Mouse (Mus musculus) layer of hippocampus, postnatal 10 days (tissue): ENCODE data around the gene Plppr1. TPM values are rescaled to one million over a fixed set of nuclear protein-coding genes. Genes with fewer than 3 reads are reported as not detected.

ENCODE experiments used
- DNase-seq, 2 experiments: peaks; one replicate each; pipeline ENCODE4 v3.0.0; 2021; ENCODE audit warnings: low spot score in 2 of 2
- total RNA-seq, 2 experiments: library from RNA; stranded (reverse); gene quantifications; 2 replicates each; pipeline ENCODE4 v1.2.3; 2021

The Plppr1 gene
- total RNA-seq, 2 experiments from 2014 or later, result 36.6 to 38.4 TPM

DNA sequence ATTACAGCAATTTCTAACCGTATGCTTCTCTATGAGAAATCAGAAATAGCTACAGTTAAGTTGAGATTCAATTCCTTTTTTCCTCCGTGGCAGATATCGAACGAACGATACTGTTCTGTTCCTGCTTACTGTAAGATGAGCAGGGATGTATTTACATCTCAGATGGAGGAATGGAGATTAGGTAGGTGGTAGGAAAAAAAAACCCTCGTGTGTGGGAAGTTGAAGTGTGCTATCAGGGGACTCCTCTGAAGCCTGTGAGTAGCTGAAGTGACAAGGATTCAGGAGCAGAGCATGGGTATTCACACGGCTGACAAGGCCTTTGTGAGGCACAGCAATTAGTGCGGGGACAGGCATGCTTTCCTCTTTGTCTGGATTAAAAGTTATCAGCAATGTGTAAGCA, 49.3 kb downstream of the Plppr1 start:
- peak in 1 of 2 experiments; percentile 16 for DNase-seq

DNA sequence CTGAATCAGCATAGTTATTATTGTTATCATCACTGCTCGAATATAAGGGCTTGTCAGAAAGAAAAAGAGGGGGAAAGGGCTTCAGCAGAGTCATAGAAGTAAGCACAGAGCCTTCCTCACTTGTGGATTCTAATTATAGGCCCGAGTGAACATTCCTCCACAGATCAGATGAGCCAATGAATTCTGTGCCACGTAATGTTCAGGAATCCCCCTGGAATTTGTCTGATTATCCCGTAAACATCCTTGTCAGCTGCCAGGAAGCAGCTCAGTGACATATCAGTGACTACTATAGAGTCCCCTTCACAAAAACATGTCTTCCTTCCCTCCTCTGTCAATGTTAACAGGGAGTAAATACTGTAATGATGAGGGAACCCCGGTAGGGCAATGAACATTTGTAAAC, 50.9 kb downstream of the Plppr1 start:
- no peak for DNase-seq

DNA sequence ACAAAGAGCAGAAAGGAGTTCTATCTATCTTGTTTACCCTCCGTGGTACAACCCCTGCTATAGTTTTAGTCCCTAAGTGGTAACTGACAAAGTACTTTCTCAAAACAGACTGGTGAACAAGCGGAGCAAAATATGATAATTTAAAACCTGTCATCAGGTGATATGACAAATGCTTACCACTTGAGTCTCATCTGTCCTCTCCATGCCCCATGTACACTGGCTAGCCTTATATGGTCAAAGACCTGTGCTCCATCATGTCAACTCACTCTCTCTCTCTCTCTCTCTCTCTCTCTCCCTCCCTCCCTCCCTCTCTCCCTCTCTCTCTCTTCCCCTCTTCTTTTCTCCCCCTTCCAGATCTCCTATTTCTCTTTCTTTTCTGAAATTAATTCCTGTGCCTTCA, 59.8 kb downstream of the Plppr1 start:
- DNase-seq, result no peak

DNA sequence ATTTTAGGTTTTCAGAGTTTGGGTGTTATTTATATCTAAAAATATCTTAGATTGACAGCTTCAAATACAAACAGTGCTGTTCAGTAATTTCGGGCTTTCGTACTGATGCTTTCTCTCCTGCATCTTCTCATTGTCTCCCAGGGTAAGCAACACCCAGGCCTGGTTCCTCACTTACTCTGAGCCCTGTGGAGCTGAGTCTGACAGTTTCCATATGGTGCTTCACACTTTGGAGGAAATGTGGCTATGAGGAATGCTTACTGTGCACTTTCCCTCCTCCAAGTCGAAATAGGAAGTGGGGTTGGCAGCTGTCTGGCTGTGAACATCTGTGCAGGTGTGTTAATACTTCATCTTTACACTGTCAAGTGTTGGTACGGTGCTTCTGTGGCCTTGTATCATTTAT, 85.7 kb downstream of the Plppr1 start:
- no peak for DNase-seq

DNA sequence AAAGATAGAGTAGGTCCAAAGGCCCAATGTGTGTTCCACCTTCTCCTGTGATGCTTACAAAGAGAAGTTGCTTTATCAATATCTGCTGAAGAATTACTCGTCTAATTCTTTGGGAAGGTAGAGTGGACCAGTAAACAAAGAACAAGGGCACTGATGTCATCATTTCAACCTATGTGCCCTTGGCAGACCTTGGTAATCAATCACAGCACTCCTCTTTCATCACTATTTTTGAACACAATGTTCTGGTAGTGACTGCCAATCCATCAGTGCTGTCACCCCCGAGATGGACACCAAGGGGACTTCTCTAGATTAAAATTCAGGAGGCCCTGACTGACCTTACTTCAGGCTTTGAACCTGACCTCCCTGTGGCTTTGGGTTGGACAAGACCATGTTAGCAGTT, 89.7 kb downstream of the Plppr1 start:
- DNase-seq, result no peak

DNA sequence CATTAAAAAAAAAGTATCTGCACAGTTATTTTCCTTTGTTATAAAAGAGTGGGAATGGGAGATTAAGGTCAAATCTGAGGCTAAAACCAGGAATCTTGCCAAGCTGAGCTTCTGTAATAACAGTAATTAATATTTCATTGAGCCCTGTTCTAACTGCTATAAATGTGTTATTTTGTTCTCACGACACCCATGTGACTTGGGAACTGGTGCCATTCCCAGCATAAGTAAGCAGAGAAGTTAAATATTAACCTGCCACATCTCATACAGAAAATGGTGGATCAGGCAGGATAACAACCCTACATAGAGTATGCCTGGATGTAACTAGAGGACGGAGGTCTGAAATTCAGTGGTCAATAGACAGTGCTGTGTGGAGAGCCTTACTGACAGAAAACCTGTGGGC, 90.2 kb downstream of the Plppr1 start:
- no peak for DNase-seq

DNA sequence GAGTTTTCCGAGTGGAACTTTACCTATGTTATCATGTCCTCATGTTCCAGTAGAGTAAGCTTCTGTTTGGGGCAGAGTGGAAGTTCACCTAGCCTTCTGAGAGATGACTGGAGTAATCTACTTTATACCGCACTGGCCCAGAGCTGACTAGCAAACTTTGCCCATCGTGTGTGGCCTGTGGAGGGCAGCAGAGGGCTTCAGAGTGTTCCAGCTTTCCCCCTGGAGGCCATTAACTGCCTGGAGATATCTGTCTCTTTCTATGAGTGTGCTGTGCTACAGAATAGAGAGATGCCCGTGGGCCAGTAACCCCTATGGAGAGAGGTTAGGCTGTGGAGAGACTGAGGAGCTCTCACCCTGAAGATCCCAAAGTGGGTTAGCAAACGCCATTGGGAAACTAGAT, 94.8 kb downstream of the Plppr1 start:
- DNase-seq, result peak; percentile 66 to 68

DNA sequence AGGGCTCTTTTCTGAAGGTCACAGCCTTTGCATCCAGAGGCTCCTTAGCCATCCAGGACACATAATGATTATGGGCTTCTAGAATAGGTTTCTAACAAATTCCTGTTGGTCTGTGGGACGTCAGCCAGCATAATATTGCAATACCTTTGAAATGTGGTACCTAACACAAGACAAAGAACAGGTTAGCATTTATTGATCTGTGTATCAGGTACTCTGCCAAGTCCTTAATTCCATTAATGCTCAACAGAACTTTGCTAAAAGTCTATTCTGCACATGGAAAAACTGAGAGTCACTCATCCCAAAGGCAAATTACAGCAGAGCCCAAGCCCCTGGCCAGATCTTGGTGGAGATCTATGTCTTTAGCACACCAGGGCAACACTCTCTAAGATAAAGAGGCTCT, 97.7 kb downstream of the Plppr1 start:
- no peak for DNase-seq

DNA sequence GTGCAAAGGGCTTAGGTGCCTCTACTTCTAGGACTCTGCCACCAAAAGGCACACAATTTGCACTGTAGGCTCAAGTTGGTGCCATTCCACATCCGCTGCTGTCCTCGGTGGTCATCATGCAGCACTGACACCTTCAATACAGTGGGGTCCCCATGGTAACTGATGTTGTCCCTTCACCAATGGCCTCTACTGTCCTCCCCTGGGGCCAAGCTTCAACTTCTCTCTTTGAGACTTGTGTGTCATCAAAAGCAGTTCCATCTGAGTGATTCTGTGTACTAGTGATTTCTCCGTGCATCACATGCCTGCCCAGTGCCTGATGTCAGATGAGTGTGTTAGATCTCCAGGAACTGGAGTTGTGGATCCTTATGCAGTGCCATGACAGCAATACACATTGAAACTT, 104.2 kb downstream of the Plppr1 start:
- DNase-seq, result no peak

DNA sequence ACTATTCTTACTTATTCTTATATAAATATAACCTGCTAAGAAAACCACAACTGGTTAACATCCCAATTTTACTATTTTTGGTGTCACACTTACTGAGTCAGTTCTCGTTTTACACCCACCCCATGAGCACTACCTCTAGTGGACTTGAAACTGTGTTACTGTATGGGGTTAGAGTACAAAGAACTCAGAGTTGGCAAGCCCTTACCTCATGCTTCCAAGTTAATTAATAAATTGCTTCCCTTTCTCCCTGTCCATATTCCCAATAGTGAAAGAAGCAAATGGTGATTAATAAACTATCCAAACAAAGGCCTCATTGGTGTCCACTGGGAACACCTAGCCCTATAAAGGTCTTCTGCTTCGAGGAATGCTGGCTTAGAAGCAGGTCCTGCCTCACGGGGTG, 107.3 kb downstream of the Plppr1 start:
- no peak for DNase-seq

DNA sequence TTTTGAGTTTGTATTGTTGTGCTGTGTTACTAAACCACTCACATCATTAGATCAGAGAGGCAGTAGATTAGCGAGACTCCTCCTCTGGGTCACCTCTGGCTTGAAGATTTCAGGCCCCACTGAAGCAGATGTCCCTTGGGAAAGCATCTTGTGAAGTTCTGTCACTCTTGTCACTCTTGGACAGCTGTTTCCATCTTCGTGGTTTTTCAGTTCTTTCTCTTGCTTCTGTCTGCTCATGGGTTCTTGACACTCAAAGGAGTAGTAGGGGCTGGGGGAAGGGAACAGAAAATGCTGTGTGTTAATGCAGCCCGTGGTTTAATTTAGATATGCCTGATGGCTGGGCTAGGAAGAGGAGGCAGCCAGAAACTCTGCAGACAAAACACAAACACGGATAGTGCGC, 108.0 kb downstream of the Plppr1 start:
- no peak for DNase-seq

DNA sequence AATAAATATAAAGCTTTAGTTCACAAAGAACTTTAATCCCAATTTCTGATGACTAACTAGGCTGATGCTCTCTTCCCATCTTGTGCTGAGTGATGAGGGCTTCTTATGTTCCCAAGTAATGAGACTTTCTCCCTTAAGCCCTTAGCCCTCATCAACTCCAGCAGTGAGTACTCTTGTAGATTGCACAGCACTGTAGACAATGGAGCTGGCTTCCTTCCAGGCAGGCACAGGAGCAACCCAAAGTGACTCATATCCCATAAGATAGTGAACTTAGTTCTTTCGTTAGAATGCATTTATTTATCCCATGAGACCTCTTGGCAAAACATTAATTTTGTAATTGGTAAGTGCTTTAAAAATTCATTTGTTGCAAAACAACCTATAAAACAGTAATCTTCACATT, 110.4 kb downstream of the Plppr1 start:
- DNase-seq, result no peak

DNA sequence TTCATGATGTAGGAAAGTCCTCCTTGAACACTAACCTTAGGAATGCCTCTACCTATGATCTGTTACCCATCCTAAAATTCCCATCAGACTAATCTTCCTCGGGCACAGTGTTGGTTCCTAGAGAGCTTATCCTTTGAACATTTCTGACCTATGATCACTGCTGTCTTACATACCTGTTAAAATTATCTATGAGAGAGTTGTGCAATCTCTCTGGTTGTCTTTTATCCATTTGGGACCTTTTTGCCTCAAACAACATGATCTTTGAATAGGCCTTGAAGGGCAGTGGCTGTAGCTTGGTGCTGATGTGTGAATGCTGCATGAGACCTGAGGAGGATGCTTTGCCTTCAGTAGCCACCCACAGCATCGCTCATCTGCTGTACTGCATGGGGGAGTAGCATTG, 119.0 kb downstream of the Plppr1 start:
- no peak for DNase-seq

DNA sequence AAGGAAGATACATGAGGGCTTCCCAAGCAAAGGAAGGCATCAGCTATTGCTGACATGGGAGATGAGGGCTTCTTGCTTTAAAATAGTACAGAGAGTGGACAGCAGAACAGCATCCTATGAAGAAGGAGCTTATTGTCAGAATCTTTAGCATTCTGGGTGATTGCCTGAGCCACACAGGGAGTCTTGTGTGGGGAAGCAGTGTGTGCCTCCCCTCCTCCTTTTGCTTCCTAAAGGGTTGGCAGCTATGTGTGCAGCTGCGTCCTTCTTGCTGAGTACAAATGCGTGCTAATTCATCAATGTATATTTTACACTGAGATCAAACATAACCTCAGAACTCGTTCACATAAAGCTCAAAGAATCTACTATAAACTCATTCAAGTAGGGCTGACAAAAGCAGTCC, 119.8 kb downstream of the Plppr1 start:
- no peak for DNase-seq

DNA sequence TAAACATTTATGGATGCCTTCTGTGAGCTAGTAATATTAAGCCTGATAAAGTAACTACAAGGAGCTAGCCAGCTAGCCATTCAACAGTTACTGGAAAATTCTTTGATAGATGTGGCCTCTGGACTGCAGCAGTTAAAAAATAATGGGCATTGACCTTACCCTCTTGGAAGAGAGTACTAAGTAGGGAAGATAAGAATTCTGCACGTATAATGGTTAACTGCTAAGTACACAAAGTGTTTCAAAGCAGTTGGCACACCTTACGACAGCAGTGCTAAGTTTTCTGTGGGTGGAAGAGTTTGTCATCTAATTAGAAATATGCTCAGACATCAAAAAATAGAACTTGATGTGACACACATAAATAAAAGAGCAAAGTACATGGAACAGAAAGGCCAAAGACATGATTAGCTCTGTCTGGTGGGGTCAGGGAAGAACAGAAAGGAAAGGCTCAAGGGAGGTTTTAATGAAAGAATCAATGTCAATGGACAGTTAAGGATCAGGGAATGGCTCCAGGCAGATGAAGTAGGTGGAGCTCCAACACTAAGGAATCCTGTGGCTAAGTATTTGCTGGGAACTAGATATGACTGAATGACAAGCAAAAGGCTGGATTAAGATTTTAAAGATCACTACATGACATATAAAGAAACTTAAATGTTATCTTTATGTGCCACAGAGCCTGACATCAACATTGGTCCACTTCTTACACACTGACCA, 120.6 kb downstream of the Plppr1 start:
- no peak for DNase-seq

DNA sequence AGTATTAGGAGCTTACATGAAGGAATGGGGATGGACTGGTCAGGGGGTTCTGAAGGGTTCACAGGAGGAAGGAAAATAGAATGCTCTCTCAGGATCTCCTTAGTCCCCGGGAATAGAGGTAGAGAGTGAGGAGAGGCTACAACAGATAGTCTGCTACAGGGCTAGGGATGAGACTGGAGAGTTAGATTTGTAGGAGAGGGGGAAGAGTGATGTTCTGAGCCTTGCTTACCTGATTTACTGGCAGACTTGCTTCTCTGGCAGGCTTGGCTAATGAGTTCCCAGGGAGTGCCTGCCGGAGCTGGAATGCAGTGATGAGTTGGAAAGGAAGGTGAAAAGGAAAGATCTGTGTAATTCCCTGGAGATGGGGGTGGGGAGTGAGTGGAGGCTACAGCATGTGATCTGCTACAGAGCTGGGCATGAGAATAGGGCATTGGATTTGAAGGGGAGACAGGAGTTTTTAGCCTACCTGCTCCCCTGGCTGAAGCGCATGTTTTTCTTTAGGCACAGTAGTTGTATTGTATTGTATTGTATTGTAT, 131.0 kb downstream of the Plppr1 start:
- DNase-seq, result no peak

DNA sequence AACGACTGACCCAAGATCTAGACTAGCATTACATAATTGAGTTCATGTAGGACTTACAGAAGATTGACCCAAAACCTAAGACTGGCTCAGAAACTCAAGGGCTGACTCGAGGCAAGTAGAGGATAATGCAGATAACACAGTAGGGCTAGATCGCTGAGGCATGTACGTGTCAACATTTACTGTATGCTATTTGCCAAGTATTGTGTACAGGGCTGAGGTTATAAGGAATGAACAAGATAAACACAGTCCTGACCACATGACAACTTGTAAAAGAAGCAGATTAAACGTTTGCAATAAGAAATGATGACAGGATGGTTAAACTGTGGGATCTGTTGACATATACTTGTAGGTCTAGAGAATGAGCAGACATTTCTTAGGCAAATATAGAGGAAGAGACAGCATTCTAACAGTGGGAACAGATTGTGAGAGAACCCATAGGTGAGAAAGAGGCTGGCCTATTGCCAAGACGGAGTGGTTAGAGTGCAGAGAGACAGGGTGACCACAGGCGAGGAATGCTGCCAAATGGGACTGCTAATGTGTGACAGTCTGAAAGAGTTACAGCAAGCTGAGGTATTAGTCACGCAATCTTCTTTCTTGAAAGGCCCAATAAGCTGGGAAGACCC, 138.2 kb downstream of the Plppr1 start:
- no peak for DNase-seq

DNA sequence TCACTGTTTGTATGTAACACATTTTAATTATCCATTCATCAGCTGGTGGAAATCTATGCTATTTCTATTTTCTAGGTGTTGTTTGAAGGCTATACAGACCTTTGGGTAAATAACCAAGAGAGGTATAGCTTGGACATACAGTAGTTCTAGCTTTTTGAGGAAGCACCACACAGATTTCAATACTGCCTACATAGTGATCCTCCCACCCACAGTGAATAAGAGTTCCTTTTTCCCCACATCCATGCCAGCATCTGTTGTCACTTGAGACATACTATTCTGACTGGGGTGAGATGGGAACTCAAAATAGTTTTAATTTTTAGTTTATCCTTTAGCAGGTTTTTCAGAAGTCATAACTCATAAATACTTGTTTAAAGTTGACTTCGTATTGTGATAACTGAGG, 151.4 kb downstream of the Plppr1 start:
- no peak for DNase-seq

DNA sequence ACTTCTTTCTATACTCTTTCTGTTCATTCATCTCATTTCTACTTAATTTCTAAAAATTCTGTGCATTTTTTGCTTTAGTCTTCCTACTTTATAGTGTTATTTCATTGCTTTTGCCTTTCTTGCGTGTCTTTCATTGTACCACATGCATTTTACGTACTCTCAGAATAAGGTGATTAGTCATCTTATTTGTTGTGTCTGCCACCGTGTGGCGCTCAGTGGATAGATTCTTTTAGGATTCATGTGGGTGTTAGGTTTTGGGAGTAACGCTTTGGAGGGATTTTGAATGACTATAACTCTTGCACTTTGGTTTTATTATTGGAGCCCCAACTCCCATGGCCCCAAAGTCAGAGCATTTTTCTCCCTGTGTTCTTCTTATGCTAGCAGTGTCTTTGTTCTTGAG, 152.5 kb downstream of the Plppr1 start:
- DNase-seq, result no peak

DNA sequence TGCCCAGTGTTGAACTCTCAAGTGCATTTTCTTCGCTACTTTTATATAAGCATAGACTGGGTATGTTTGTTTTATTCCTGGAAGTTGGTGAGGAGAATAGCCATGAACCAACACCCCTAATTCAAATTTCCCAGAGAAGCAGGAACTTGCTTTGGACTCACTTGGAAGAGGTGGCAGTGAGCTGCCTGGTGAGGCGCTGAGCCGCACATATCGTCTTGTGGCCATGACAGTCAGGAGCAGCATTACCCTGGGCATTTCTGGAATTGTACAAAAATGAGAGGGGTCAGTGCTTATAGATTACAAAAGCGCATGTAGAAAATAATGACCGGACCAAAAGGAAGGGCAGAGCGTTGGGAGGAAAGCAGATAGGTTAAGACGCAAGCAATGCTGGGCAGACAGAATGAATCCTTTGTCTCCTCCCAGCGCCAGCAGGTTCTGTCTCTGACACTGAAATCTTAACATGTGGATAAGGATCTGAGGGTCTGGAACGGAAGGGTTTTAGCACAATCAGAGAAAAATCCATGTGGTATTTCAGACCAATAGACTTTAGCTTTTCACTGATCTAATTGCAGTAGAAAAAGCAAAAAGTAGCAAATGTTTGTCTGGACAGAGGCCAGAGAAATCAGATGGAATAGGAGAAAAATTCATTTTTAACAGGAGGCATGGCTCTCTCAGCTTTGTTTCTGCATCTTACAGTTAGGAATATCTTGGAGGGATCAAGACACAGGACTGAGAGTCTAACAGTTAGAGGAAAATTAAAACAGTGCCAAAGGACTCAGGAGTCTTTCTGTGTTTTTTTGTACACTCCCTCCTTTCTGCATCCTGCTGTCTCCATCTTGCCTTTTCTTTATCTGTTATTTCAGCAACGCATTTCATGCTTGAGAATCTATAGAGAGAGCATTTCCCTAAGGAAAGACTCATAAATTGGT, 153.8 kb downstream of the Plppr1 start:
- DNase-seq, result no peak

DNA sequence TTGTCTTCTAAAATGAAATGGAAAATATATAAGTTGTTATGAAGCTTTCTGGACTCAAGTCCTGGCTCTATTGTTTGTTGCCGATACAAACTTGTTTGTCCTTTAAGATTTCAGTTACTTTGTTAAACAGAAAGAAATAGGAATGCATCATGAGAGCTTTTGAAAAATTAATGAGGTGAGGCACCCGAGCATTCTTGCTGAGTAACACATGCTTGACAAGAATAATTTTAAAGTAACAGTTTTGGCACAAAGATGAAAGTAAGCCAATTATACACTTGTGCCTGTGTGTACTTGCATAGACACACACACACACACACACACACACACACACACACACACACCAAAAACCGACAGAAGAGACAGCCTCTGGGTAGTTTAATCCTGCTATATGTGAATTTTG, 155.3 kb downstream of the Plppr1 start:
- no peak for DNase-seq

DNA sequence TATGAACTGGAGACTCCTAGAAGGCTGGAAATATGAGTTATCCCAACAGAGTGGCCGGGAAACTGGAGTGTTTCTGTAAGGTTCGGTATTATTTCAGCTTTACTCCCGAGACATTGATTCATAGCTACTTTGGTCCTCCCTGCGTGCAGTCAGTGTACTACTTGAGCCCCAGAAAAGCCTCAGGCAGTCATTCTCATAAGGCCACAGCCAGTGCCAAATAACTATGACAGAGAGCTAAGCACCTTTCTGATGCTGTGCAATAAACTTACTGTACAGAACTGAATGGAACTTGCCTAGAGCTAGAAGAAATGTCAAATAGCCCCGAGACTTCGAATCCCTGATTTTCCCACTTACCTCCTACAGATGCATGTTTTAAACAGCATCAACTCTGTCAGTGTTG, 164.4 kb downstream of the Plppr1 start:
- no peak for DNase-seq
